Mouse (Mus musculus) embryonic facial prominence, embryonic 11.5 days (tissue): ENCODE data around the gene Kifc1. TPM values are rescaled to one million over a fixed set of nuclear protein-coding genes. Genes with fewer than 3 reads are reported as not detected.
"Not testable (repeated sequence)": the region's sequence is repeated elsewhere in the genome, so short reads cannot be mapped to it uniquely, and the experiment has no call there.

Experiments used
- ATAC-seq: fragments of 200-750 bp; cut with Nextera tagmentation; replicated peaks from 2 replicates; pipeline ENCODE4 v1.8.0; 2017; ENCODE audit warnings: low read depth; ENCODE audit not compliant: insufficient number of reproducible peaks, low FRiP score, low TSS enrichment
- DNase-seq: peaks from one replicate; pipeline ENCODE4 v3.0.0-alpha.2; 2015; ENCODE audit warnings: low spot score
- H3K27ac ChIP-seq: fragments of 300-500 bp; sonication (generic); replicated peaks from 2 replicates; pipeline ENCODE4 v1.5.1; 2014; ENCODE audit warnings: mild to moderate bottlenecking, low read depth, low read length, control low read depth
- H3K27me3 ChIP-seq: fragments of 300-500 bp; sonication (generic); 2 replicates; pipeline ENCODE4 v1.6.1; 2014; ENCODE audit warnings: mild to moderate bottlenecking, low read length, moderate library complexity, mixed read lengths; ENCODE audit not compliant: control insufficient read depth, insufficient read depth
- H3K36me3 ChIP-seq: fragments of 300-500 bp; sonication (generic); replicated peaks from 2 replicates; pipeline ENCODE4 v1.6.1; 2014; ENCODE audit warnings: low read depth, mild to moderate bottlenecking, low read length, moderate library complexity, mixed read lengths; ENCODE audit not compliant: control insufficient read depth, insufficient read depth
- H3K4me1 ChIP-seq: fragments of 300-500 bp; sonication (generic); 2 replicates; pipeline ENCODE4 v1.6.1; 2014; ENCODE audit warnings: low read length, mixed read lengths; ENCODE audit not compliant: control insufficient read depth, insufficient read depth
- H3K4me2 ChIP-seq: fragments of 300-500 bp; sonication (generic); 2 replicates; pipeline ENCODE4 v1.6.1; 2014; ENCODE audit warnings: low read depth, mild to moderate bottlenecking, control low read depth, low read length, moderate library complexity
- H3K4me3 ChIP-seq: fragments of 300-500 bp; sonication (generic); 2 replicates; pipeline ENCODE4 v1.5.1; 2014; ENCODE audit warnings: low read depth, low read length, control low read depth
- H3K9ac ChIP-seq: fragments of 300-500 bp; sonication (generic); replicated peaks from 2 replicates; pipeline ENCODE4 v1.6.1; 2014; ENCODE audit warnings: mild to moderate bottlenecking, control low read depth, low read length
- H3K9me3 ChIP-seq: fragments of 300-500 bp; sonication (generic); replicated peaks from 2 replicates; pipeline ENCODE4 v1.6.1; 2016; ENCODE audit warnings: mild to moderate bottlenecking, low read length, inconsistent platforms, mixed read lengths; ENCODE audit not compliant: control insufficient read depth
- WGBS: fragments of 180-500 bp; shearing (Covaris S2); extraction: QIAGEN DNeasy Blood & Tissue Kit; methylation state at CpG from one replicate; pipeline ENCODE4 v1.1.7; 2014; 5-methylcytosine and 5-hydroxymethylcytosine counted together
- polyA plus RNA-seq: library from polyadenylated mRNA; unstranded; fragments of >200 nt; fragmentation: Nextera tagmentation; extraction: Ambion mirVana; gene quantifications from 2 replicates; pipeline ENCODE4 v1.2.1, GENCODE M21; 2014

Gene Kifc1
- polyA plus RNA-seq, 1 experiment from 2014 or later, result 9.4 TPM

- H3K4me3 ChIP-seq, H3K9ac ChIP-seq, DNase-seq, H3K36me3 ChIP-seq, H3K4me1 ChIP-seq, ATAC-seq, H3K4me2 ChIP-seq, H3K27ac ChIP-seq, H3K27me3 ChIP-seq, H3K9me3 ChIP-seq: not testable (repeated sequence)
- WGBS, result 75% methylated on average over 4 of the region's 4 CpGs
These were observed 2.5 kb upstream of the Kifc1 start for GRCm38 (mm10) chr17:33893011-33893410.

- ATAC-seq (no peak), DNase-seq (no peak)
- Histone ChIP-seq H3K36me3 (no peaks in the 10 kb centered on the region), H3K27ac (no peak overlapping the region), H3K4me1 (peaks cover 2% of the 10 kb centered on the region; the same call in 1 of the 2 replicates), H3K9me3 (no peaks in the 10 kb centered on the region), H3K4me3 (no peak overlapping the region), H3K27me3 (no peaks in the 10 kb centered on the region), H3K4me2 (no peak overlapping the region), H3K9ac (no peak overlapping the region)
- 19% methylated on average over 7 of the region's 7 CpGs for WGBS
These were observed 2.0 kb upstream of the Kifc1 start for GRCm38 (mm10) chr17:33892429-33892828.

GRCm38 (mm10) chr17:33891892-33892291 is 1.4 kb upstream of the Kifc1 start:
- not testable (repeated sequence) for H3K27ac ChIP-seq, DNase-seq, H3K4me2 ChIP-seq, H3K4me3 ChIP-seq, H3K9me3 ChIP-seq, H3K4me1 ChIP-seq, H3K9ac ChIP-seq, ATAC-seq, H3K27me3 ChIP-seq, H3K36me3 ChIP-seq
- whole genome bisulfite sequencing, result 63% methylated on average over 6 of the region's 6 CpGs

- no peak overlapping the region for H3K4me3 ChIP-seq
- WGBS, result 75% methylated on average over 2 of the region's 2 CpGs
- DNase-seq (no peak), ATAC-seq (no peak)
- peaks cover 2% of the 10 kb centered on the region; the same call in 1 of the 2 replicates for H3K4me1 ChIP-seq
- no peak overlapping the region for H3K4me2 ChIP-seq
- H3K27me3 ChIP-seq, result no peaks in the 10 kb centered on the region
- H3K36me3 ChIP-seq, result no peaks in the 10 kb centered on the region
- H3K9me3 ChIP-seq, result no peaks in the 10 kb centered on the region
- no peak overlapping the region for H3K9ac ChIP-seq
- H3K27ac ChIP-seq, result no peak overlapping the region
These were observed 896 bp upstream of the Kifc1 start for GRCm38 (mm10) chr17:33891357-33891756.

GRCm38 (mm10) chr17:33889941-33890532 is 424 bp downstream of the Kifc1 start:
- not testable (repeated sequence) for H3K36me3 ChIP-seq, H3K4me1 ChIP-seq, H3K27ac ChIP-seq, H3K9me3 ChIP-seq, DNase-seq, H3K27me3 ChIP-seq
- Histone ChIP-seq H3K9ac (peak overlapping the region; percentile 76), H3K4me3 (peak overlapping the region; percentile 61), H3K4me2 (peak overlapping the region; percentile 51)
- peak; percentile 42 for ATAC-seq
- under 1% methylated on average over 44 of the region's 44 CpGs for WGBS

GRCm38 (mm10) chr17:33888230-33888629 is 2.2 kb downstream of the Kifc1 start:
- peak; percentile 58 for DNase-seq
- not testable (repeated sequence) for H3K27me3 ChIP-seq, H3K9ac ChIP-seq, H3K36me3 ChIP-seq, ATAC-seq, H3K4me1 ChIP-seq, H3K4me3 ChIP-seq, H3K27ac ChIP-seq, H3K9me3 ChIP-seq
- peak overlapping the region; percentile 7; the same call in 1 of the 2 replicates for H3K4me2 ChIP-seq

GRCm38 (mm10) chr17:33887802-33888201 is 2.7 kb downstream of the Kifc1 start:
- WGBS, result 65% methylated on average over 2 of the region's 2 CpGs
- not testable (repeated sequence) for H3K9ac ChIP-seq, H3K4me3 ChIP-seq, H3K9me3 ChIP-seq, DNase-seq, ATAC-seq, H3K4me2 ChIP-seq, H3K27ac ChIP-seq, H3K36me3 ChIP-seq, H3K27me3 ChIP-seq, H3K4me1 ChIP-seq

GRCm38 (mm10) chr17:33884320-33884719 is 6.1 kb downstream of the Kifc1 start:
- not testable (repeated sequence) for H3K4me2 ChIP-seq, ATAC-seq, H3K4me1 ChIP-seq, H3K4me3 ChIP-seq, H3K9ac ChIP-seq, H3K36me3 ChIP-seq, H3K9me3 ChIP-seq, H3K27ac ChIP-seq, DNase-seq, H3K27me3 ChIP-seq
- WGBS, result 91% methylated on average over 10 of the region's 11 CpGs
